Mouse (Mus musculus): Measurements from ENCODE around the gene Wnt5a.
A peak's percentile ranks its signal among the peaks of the same experiment; 100 is the strongest.

Wnt5a gene

DNA sequence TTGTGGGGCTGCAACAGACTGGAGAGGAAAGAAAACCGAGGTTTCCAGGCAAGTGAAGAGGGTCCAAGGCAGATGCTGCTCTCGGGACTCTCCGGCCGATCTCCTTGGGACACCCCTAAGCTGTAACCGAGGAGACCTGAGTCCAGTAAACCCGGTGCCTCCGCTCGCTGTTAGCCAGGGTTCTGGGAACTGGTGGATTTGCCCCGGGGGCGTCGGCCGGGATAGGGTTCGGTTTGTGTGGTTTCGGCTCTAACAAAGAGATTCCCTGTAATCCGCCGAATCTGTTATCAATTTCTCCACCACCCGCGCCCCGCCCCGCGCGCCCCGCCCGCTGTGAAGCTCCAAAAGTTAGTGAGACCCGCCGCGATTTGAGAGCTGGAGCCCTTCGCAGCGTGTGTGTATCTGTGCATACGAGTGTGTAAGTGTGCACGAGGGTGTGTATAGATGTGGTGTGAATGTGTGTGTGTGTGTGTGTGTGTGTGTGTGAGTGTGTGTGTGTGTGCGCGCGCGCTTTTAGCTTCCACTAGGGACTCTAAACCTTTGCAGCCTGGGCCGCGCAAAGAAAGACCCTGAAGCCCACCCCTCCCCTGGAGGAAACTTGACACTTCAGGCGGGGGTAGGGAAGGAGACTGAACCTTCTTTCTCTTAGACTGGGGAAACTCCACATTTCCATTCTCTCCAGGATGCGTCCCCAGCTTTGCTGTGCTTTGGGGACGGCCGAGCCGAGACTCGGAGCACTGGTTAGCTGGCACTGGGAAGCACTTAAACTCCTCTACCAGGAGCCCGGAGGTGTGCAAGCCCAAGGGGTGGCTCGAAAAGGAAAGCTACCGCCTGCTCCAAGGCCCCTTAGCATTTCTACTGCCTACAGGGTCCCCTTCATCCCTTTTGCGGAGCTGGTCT, 5.1 kb downstream of the Wnt5a start:
- DNase-seq (ENCODE audit: low spot score in 2 of 2) = no peak

DNA sequence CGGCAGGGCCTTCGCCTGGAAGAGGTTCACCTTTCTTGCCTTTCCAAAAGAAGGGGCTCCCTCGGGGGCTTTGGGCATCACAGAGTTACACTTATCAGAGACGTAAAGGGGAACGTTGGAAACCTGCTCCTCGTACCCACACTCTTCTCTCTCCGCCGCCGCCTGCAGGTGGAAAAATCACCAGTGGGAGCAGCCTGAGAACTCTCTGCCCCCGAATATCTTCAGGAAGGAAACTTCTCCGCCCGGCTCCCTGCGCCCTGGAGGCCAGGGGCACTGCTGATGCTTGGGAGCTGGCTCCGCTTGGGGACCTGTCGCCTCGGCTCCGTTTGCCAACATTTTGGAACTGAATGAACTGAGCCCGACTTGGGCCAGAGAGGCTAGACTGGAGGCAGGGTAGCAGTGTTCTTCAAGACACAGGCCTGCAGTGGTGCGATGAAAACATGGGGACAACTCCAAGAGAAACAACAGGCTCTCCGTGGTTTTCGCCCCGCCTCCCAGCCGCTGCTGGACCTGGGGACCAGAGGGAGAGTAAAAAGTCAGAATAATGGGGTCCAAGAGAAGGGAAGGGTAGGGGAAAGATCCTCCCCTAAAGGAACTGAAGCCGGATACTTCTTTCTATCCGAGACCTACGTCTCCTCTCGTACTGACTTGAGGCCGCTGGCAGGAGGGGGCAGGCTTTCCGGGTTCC, 5.9 kb downstream of the Wnt5a start:
- DNase-seq (ENCODE audit: low spot score in 2 of 2) = peak in 1 of 2 experiments; percentile 22

DNA sequence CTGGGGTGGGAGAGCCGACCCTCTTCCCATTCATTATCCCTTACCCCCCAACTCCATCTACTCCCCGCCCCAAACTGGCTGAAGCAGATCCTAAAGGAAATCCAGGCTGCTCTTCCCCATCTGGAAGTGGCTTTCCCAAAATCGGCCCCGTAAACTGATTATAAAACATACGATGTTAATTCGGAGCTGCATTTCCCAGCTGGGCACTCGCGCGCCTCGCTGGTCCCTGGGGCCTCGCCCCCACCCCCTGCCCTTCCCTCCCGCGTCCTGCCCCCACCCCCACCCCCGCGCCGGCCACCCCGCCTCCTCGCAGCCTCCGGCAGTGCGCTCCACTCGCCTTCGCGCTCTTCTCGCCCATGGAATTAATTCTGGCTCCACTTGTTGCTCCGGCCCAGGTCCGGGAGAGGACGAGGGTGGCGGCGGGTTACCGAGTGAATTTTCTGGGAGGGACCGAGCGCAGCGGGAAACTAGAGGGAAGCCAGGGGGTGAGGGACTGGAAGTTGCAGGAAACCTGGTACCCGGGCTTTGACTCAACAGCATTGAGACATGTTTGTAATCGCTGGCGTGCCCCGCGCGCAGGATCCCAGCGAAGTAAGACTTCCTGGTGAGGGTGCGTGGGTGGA, 6.6 kb downstream of the Wnt5a start:
- DNase-seq (ENCODE audit: low spot score in 2 of 2) = peak in 1 of 2 experiments; percentile 18

DNA sequence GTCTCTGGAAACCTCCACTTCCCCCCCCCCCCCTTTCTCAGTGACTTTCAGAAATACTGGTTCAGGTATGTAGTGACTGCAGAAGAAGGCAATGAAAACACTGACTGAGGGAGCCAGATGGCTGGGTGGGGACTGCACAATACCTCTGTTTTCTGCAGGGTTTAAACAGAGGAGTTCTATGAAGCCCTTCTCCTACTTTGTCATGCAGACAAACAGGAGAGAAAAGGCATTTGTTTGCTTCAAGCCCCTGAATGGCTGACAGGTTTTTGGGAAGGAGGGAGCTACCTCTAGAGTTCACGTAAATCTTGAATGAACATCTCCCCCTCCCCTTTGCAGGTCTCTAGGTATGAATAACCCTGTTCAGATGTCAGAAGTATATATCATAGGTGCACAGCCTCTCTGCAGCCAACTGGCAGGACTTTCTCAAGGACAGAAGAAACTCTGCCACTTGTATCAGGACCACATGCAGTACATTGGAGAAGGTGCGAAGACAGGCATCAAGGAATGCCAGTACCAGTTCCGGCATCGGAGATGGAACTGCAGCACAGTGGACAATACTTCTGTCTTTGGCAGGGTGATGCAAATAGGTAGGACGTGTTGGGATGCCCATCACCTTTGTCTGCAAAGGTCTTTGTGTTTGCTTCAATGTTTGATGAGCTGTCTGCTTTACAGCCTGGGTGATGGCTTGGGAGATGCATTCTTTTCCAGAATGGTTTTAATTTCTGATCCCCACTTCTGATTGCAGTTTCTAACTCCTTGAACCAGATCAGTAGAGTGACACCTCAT, 8.4 kb downstream of the Wnt5a start:
- DNase-seq (ENCODE audit: low spot score in 2 of 2) = no peak

DNA sequence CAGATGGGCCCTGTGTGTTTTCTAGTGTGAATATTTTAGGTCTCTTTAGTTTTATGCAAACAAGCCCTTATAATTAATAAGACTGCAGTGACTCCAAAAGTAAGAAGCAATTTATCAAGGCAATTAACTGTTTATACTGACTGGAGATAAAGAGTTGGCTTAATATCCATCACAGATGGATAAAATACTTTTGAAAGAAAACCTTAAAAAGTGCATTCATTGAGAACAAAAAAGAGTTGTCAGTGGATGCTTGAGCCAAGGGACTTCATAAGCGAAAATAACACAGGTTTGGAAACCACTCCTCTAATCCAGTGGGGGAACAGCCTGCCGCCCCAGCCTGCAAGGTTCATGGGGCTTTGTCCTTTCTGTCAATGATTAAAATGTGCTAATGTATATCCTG, 9.6 kb downstream of the Wnt5a start:
- no peak for DNase-seq (ENCODE audit: low spot score in 2 of 2)

DNA sequence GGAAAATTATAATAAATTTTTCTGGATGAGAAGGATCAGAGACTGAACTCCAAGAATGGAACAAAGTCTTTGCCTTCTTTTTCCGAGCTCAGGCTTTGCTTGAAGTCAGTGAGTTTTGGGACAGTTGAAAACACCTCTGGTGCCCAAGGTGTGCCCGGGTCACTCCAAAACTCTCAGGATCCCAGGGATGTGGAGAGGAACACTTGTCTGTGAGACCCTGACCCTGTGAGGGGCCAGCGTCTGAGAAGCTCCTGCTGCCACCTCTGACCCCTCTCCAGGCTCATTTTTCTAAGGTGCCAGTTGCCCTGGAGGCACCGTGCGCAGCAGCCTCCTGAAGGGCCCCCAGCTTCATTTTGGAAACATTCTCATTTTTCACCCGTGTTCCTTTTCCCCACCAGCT, 10.8 kb downstream of the Wnt5a start:
- DNase-seq (ENCODE audit: low spot score in 2 of 2) = no peak

DNA sequence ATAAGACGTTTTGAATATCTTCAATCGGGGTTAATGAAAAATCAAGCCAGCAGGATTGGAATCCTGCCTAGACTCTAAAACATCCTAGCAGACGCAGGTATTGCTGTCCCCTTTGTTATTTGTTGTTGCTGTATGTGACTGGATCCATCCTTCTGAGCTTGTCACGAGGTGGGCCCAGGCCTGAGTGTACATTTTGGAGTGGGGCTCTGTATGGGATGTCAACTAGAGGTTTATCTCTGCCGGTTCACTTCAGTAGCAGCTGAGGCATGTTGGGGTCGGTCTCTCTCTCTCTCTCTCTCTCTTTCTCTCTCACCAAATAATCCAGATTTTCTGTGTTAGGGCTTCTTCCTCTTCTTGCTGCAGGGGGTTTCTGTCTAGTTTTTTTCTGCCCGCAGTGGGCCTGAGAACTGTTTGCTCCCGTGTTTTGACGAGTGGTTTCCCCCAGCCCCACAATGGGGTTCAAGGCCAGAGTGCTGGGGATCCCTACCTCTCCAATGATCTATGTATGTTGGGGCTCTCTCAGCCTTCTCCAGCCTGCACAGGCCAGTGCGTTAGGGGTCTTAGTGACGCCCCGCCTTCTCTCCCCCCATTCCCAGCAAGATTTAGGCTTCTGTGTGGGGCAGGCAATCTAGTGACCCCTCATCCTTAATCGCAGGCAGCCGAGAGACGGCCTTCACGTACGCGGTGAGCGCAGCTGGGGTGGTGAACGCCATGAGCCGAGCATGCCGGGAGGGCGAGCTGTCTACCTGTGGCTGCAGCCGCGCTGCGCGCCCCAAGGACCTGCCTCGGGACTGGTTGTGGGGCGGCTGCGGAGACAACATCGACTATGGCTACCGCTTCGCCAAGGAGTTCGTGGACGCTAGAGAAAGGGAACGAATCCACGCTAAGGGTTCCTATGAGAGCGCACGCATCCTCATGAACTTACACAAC, 13.3 kb downstream of the Wnt5a start:
- DNase-seq (ENCODE audit: low spot score in 2 of 2) = no peak

DNA sequence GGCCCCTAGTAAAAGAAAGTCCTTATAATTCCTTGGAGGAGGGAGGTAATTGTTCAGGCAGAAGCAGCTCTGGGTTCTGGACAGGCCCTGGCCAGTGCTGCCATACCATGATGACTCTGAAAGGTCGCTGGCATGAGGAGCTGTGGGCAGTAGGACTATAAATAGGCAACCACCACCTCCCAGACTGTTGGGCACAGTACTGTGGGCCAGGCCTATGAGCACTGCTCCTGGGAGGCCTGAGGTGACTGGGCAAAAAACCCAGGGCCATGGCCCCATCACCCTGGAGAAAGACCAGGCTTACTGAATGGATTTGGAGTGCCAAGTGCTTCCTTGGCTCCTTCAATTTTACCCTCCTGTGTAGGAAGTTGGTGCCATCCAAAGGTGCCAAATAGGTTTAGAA, 16.6 kb downstream of the Wnt5a start:
- DNase-seq (ENCODE audit: low spot score in 2 of 2) = peak in 1 of 2 experiments; percentile 55

DNA sequence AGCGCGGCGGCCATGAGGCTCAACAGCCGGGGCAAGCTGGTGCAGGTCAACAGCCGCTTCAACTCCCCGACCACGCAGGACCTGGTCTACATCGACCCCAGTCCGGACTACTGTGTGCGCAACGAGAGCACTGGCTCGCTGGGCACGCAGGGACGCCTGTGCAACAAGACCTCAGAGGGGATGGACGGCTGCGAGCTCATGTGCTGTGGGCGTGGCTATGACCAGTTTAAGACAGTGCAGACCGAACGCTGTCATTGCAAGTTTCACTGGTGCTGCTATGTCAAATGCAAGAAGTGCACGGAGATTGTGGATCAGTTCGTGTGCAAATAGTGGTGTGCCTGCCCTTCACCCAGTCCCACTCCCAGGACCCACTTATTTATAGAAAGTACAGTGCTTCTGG, 18.1 kb downstream of the Wnt5a start:
- no peak for DNase-seq (ENCODE audit: low spot score in 2 of 2)

DNA sequence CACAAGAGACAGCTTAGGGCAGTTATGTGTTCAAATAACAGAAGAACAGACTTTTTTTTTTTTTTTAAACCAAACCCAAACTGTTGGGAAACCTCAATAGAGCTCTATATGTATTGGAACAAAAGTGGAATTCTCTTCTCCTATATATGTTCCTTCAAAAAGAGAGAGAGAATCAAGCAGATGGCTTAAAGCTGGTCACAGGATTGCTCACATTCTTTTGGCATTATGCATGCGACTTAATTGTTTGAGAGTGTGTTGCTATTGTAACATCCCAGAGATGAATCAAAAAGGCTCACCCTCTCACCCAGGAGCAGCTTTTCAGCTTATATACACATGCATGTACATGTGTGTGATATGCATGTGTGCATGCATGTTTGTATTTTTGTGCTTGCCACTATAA, 21.0 kb downstream of the Wnt5a start:
- DNase-seq (ENCODE audit: low spot score in 2 of 2) = no peak

DNA sequence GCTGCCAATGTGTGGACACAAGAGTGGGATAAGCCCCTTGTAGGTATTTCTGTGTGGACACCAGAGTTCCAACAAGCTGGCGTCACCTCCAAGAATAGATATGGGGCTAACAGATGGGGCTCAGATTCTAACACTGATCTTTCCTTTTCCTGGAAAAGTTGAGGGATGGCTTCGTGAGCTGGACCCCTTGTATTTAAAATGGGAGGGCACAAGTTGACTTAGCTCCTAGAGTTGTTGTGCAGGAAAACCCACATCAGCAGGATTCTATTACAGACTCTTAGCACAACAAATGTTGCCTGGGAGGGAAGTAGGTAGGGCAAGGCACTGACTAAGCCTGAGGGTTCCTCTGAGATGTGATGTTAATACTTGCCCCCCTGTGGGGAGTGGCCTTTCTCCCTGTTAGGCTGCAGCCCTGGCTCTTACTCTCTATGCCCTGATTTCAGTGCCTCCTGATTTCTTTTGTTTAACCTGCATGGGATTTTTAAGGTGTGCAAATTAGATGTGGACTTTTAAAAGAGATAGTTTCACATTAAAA, 23.7 kb downstream of the Wnt5a start:
- no peak for DNase-seq (ENCODE audit: low spot score in 2 of 2)

DNA sequence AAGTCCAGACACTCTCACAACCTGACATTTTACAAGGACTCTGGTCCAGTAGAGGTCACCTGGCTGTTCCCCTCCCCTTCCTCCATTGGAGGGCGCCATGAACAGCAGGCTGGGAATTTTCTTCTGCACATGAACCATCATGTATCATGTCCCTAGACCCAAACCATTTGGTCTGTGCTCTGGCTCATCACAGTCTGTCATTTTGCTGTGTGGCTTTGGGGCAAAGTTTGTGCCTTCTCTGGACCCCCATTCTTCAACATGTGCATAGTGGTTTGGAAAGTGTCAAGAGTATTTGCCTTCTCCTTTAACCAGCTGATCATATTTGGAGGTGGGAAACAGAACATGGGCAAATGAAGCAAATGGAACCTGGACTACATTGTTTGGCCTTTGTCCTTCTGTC, 27.0 kb downstream of the Wnt5a start:
- no peak for DNase-seq (ENCODE audit: low spot score in 2 of 2)

DNA sequence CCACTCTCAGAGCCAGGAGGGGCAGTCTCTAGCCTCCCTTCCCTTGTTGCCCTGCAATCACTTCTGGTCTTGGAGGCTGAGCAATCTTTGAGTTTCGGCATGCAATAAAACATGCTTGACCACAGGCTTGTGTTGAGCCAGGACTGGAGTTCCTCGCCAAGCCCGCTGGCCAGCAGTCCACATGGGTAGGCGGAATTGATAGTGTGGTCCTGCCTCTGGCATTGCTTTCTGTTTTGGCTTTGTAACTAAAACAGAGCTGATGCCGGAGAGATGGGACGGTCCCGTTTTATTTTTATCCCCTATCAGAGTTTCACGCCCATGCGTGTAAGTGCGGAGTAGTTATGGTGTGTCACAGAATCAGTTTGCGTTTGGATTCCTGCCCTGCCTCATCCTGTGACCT, 28.4 kb downstream of the Wnt5a start:
- DNase-seq (ENCODE audit: low spot score in 2 of 2) = peak; percentile 75 to 86

DNA sequence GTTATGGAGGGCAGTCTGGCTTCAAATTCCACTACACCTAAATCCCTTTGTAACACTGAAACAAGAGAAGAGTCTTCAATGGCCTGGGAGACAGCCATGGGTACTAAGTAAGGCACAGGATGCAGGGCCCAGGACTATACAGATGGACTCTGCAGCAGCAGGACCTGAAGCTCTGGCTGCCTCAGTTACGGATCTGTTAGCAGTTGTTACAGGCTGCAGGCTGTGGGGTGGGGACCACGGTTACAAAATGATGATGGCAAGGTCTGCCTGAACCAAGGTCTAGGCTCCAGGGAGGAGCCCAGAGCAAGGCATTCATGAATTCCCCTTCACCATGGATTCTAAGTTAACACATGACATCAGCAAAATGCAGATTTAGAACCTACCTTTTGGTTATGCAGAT, 29.3 kb downstream of the Wnt5a start:
- DNase-seq (ENCODE audit: low spot score in 2 of 2) = no peak

DNA sequence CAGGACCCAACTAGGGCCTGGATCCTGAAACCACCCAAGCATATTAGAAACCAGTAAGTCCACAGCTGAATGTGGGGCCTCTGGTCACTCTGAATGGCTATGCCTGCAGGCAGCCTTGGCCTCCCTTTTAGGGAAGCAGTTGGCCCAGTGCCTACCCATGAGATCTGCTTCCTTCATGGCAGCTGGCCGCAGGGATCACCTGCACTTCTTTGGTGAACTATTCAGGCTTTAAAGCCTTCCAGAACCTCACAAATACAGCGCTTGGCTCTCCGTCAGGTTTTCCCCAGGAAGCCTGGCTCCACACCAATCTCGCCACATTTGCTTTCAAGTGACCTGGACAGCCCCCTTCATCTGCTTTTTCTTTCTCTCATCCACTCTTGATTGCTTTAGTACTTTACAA, 31.3 kb downstream of the Wnt5a start:
- peak in 1 of 2 experiments; percentile 35 for DNase-seq (ENCODE audit: low spot score in 2 of 2)

DNA sequence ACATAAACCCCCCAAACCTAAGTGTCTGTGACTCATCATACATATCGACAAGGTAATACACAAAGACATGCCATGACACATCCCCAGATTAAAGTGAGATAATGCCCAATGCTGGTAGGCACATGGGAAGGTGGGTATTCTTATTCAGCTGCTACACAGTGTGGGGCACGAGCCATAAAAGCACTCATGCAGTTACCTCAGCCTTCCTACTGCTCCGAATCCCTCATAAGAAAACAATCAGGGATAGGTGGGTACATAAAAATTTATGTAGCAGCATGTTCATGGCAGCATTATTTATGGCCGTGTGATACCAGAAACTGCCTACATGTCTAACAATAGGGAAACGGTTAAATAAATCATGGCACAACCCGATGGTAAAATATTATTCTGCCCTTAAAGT, 35.0 kb downstream of the Wnt5a start:
- DNase-seq (ENCODE audit: low spot score in 2 of 2) = no peak

DNA sequence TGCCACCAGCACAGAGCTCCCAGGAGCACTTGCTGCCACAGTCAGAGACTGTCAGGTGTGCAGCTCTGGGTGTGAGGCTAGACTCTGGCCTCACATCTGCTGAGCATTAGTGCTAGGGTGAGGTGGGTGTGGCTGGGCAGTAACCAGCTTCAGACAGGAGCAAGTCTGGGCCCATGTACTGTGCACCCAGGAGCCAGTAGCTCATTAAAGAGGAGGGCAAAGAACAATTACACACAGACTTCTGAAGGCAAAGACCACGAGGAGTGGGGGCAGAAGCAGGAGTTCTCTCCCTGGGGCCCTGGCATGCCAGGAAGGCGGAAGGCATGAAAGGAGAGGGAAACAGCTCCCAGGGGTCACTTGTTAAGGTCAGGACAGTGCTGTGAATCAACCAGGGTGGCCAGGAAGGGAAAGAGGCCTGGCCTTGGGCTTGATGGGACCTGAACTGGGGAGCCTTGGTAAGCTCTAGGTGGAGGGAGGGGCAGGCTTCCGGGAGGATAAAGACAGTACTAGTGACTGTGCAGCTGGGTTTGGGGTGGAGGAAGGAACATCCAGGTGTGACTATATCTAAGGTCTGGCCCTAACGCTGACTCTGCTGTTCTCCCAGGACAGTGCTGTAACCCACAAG, 37.7 kb downstream of the Wnt5a start:
- DNase-seq (ENCODE audit: low spot score in 2 of 2) = no peak

DNA sequence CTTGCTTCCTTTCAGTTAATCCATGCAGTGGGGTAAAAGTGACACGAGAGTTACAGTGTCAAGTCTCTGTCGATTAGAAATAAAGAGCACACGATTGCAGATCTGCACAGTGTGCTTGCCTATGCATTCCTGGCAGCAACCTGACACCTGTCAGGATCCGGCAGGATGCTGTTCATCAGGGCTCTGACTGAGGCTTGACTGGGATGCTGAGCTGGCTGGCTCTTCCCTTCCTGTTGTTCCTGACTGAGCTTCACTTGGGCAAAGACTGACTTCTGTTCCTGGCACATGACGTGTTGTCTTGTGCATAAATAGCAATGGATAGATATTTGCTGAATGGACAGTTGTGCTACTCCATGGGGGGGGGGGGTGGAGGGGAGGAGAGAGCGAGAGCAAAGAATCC, 57.3 kb downstream of the Wnt5a start:
- DNase-seq (ENCODE audit: low spot score in 2 of 2) = no peak
